Mouse (Mus musculus) hindbrain, embryonic 10.5 days (tissue): Measurements from ENCODE around the gene Zzef1. TPM values are rescaled to one million over a fixed set of nuclear protein-coding genes. Genes with fewer than 3 reads are reported as not detected.

Source experiments
- DNase-seq: peaks from one replicate; pipeline ENCODE4 v3.0.0-alpha.2; 2017; ENCODE audit warnings: low spot score
- H3K27ac ChIP-seq: fragments of 300-500 bp; sonication (generic); 2 replicates; pipeline ENCODE4 v1.5.1; 2016; ENCODE audit warnings: mild to moderate bottlenecking, moderate library complexity
- H3K27me3 ChIP-seq: fragments of 300-500 bp; sonication (generic); 2 replicates; pipeline ENCODE4 v1.6.1; 2016; ENCODE audit warnings: mild to moderate bottlenecking; ENCODE audit not compliant: poor library complexity, insufficient read depth, severe bottlenecking
- H3K36me3 ChIP-seq: fragments of 300-500 bp; sonication (generic); 2 replicates; pipeline ENCODE4 v1.6.1; 2016; ENCODE audit warnings: mild to moderate bottlenecking, moderate library complexity
- H3K4me1 ChIP-seq: fragments of 300-500 bp; sonication (generic); replicated peaks from 2 replicates; pipeline ENCODE4 v1.6.1; 2016; ENCODE audit warnings: mild to moderate bottlenecking
- H3K4me3 ChIP-seq: fragments of 300-500 bp; sonication (generic); 2 replicates; pipeline ENCODE4 v1.5.1; 2016; ENCODE audit warnings: mild to moderate bottlenecking, moderate library complexity
- H3K9me3 ChIP-seq: fragments of 300-500 bp; sonication (generic); 2 replicates; pipeline ENCODE4 v1.6.1; 2016; ENCODE audit warnings: mild to moderate bottlenecking, moderate library complexity
- WGBS: fragments of 180-500 bp; shearing (Covaris S2); methylation state at CpG from one replicate; pipeline ENCODE4 v1.1.7; 2016; 5-methylcytosine and 5-hydroxymethylcytosine counted together
- polyA plus RNA-seq: library from polyadenylated mRNA; unstranded; fragments of >200 nt; fragmentation: Nextera tagmentation; extraction: Ambion mirVana; gene quantifications from 2 replicates; pipeline ENCODE4 v1.2.1, GENCODE M21; 2016

Zzef1 gene
- polyA plus RNA-seq, 1 experiment from 2014 or later = 8.6 TPM

- Histone ChIP-seq H3K4me1 (no peaks in the 10 kb centered on the region; the same call in 1 of the 2 replicates), H3K9me3 (no peaks in the 10 kb centered on the region), H3K27me3 (no peaks in the 10 kb centered on the region), H3K4me3 (no peak overlapping the region), H3K27ac (no peak overlapping the region), H3K36me3 (peaks cover 9% of the 10 kb centered on the region)
- 79% methylated on average over 2 of the region's 2 CpGs for WGBS
- DNase-seq = no peak
These were observed 18.2 kb downstream of the Zzef1 start for GRCm38 (mm10) chr11:72814188-72814587.

- DNase-seq = no peak
- H3K36me3 ChIP-seq = peaks cover 33% of the 10 kb centered on the region
- H3K27me3 ChIP-seq = no peaks in the 10 kb centered on the region
- H3K27ac ChIP-seq = no peak overlapping the region
- no peaks in the 10 kb centered on the region for H3K9me3 ChIP-seq
- H3K4me1 ChIP-seq = no peaks in the 10 kb centered on the region
- WGBS = 89% methylated on average over 1 of the region's 1 CpGs
- no peak overlapping the region for H3K4me3 ChIP-seq
These were observed 20.8 kb downstream of the Zzef1 start for GRCm38 (mm10) chr11:72816859-72817258.

- no peaks in the 10 kb centered on the region for H3K9me3 ChIP-seq
- H3K4me1 ChIP-seq = no peaks in the 10 kb centered on the region
- 90% methylated on average over 7 of the region's 7 CpGs for WGBS
- no peaks in the 10 kb centered on the region for H3K27me3 ChIP-seq
- no peak overlapping the region for H3K4me3 ChIP-seq
- no peak overlapping the region for H3K27ac ChIP-seq
- no peak for DNase-seq
- peaks cover 44% of the 10 kb centered on the region for H3K36me3 ChIP-seq
These were observed 22.0 kb downstream of the Zzef1 start for GRCm38 (mm10) chr11:72818067-72818466.

GRCm38 (mm10) chr11:72821041-72821440 lies 25.0 kb downstream of the Zzef1 start:
- peaks cover 73% of the 10 kb centered on the region for H3K36me3 ChIP-seq
- no peaks in the 10 kb centered on the region for H3K9me3 ChIP-seq
- no peak overlapping the region for H3K27ac ChIP-seq
- 94% methylated on average over 7 of the region's 7 CpGs for WGBS
- no peaks in the 10 kb centered on the region for H3K27me3 ChIP-seq
- H3K4me1 ChIP-seq = no peaks in the 10 kb centered on the region
- no peak for DNase-seq
- H3K4me3 ChIP-seq = no peak overlapping the region

GRCm38 (mm10) chr11:72829869-72830268 lies 33.8 kb downstream of the Zzef1 start:
- no peak overlapping the region for H3K27ac ChIP-seq
- no peaks in the 10 kb centered on the region for H3K9me3 ChIP-seq
- no peaks in the 10 kb centered on the region for H3K27me3 ChIP-seq
- WGBS = 88% methylated on average over 3 of the region's 3 CpGs
- H3K4me1 ChIP-seq = no peaks in the 10 kb centered on the region
- no peak overlapping the region for H3K4me3 ChIP-seq
- DNase-seq = no peak
- H3K36me3 ChIP-seq = peaks cover 86% of the 10 kb centered on the region

GRCm38 (mm10) chr11:72842731-72843130 lies 46.7 kb downstream of the Zzef1 start:
- WGBS = 88% methylated on average over 3 of the region's 3 CpGs
- Histone ChIP-seq H3K27me3 (no peaks in the 10 kb centered on the region), H3K36me3 (peaks cover 46% of the 10 kb centered on the region), H3K4me1 (no peaks in the 10 kb centered on the region), H3K27ac (no peak overlapping the region), H3K9me3 (no peaks in the 10 kb centered on the region), H3K4me3 (no peak overlapping the region)
- DNase-seq = no peak

- H3K9me3 ChIP-seq = no peaks in the 10 kb centered on the region
- H3K27ac ChIP-seq = no peak overlapping the region
These were observed 47.5 kb downstream of the Zzef1 start for GRCm38 (mm10) chr11:72843576-72843975.

GRCm38 (mm10) chr11:72845526-72845925 lies 49.5 kb downstream of the Zzef1 start:
- no peak for DNase-seq
- Histone ChIP-seq H3K36me3 (peaks cover 63% of the 10 kb centered on the region), H3K9me3 (no peaks in the 10 kb centered on the region), H3K4me1 (no peaks in the 10 kb centered on the region), H3K27me3 (no peaks in the 10 kb centered on the region), H3K4me3 (no peak overlapping the region), H3K27ac (no peak overlapping the region)
- WGBS = 92% methylated on average over 2 of the region's 2 CpGs

More at GRCm38 (mm10) chr11:72843576-72843975, 47.5 kb downstream of the Zzef1 start:
- Histone ChIP-seq H3K4me3 (no peak overlapping the region), H3K4me1 (no peaks in the 10 kb centered on the region), H3K36me3 (peaks cover 54% of the 10 kb centered on the region), H3K27me3 (no peaks in the 10 kb centered on the region)
- DNase-seq = no peak

- Histone ChIP-seq H3K36me3 (peaks cover 68% of the 10 kb centered on the region), H3K27ac (no peak overlapping the region), H3K9me3 (no peaks in the 10 kb centered on the region), H3K27me3 (no peaks in the 10 kb centered on the region), H3K4me1 (no peaks in the 10 kb centered on the region), H3K4me3 (no peak overlapping the region)
- DNase-seq = no peak
These were observed 50.7 kb downstream of the Zzef1 start for GRCm38 (mm10) chr11:72846685-72847084.

GRCm38 (mm10) chr11:72847831-72848628 lies 52.0 kb downstream of the Zzef1 start:
- no peak overlapping the region for H3K27ac ChIP-seq
- DNase-seq = no peak
- WGBS = 89% methylated on average over 1 of the region's 1 CpGs

GRCm38 (mm10) chr11:72850419-72851131 lies 54.5 kb downstream of the Zzef1 start:
- H3K36me3 ChIP-seq = peaks cover 85% of the 10 kb centered on the region
- WGBS = 83% methylated on average over 9 of the region's 9 CpGs
- no peaks in the 10 kb centered on the region for H3K4me1 ChIP-seq
- no peak overlapping the region for H3K4me3 ChIP-seq
- no peak for DNase-seq
- no peak overlapping the region for H3K27ac ChIP-seq
- no peaks in the 10 kb centered on the region for H3K9me3 ChIP-seq
- no peaks in the 10 kb centered on the region for H3K27me3 ChIP-seq

More at GRCm38 (mm10) chr11:72847831-72848628, 52.0 kb downstream of the Zzef1 start:
- H3K36me3 ChIP-seq = peaks cover 80% of the 10 kb centered on the region
- H3K4me1 ChIP-seq = no peaks in the 10 kb centered on the region
- H3K4me3 ChIP-seq = no peak overlapping the region
- no peaks in the 10 kb centered on the region for H3K9me3 ChIP-seq
- no peaks in the 10 kb centered on the region for H3K27me3 ChIP-seq

- Histone ChIP-seq H3K27ac (no peak overlapping the region), H3K36me3 (peaks cover 85% of the 10 kb centered on the region), H3K4me3 (no peak overlapping the region), H3K4me1 (no peaks in the 10 kb centered on the region), H3K27me3 (no peaks in the 10 kb centered on the region), H3K9me3 (no peaks in the 10 kb centered on the region)
- WGBS = 94% methylated on average over 4 of the region's 4 CpGs
- no peak for DNase-seq
These were observed 55.2 kb downstream of the Zzef1 start for GRCm38 (mm10) chr11:72851214-72851613.

GRCm38 (mm10) chr11:72852122-72852521 lies 56.1 kb downstream of the Zzef1 start:
- H3K4me1 ChIP-seq = no peaks in the 10 kb centered on the region
- 97% methylated on average over 1 of the region's 1 CpGs for WGBS
- no peak for DNase-seq
- no peaks in the 10 kb centered on the region for H3K9me3 ChIP-seq
- H3K27ac ChIP-seq = no peak overlapping the region
- H3K36me3 ChIP-seq = peaks cover 93% of the 10 kb centered on the region
- H3K27me3 ChIP-seq = no peaks in the 10 kb centered on the region
- no peak overlapping the region for H3K4me3 ChIP-seq
